Mouse (Mus musculus): ENCODE results near the gene Gm26558.

- TF ChIP-seq POLR2A (IDR thresholded peaks at IDR 0.05; ENCODE audit: insufficient read depth, low read depth, low read length) (no peak), EP300 (IDR thresholded peaks at IDR 0.05; ENCODE audit: insufficient read depth, low read depth, low read length) (no peak)
Measured at GRCm38 (mm10) chr2:70669241-70669640, 7.3 kb upstream of the Gm26558 start.
